Mouse (Mus musculus) liver, adult (tissue): ENCODE measurements at regions not wholly inside any gene's neighbourhood (a gene's known extent, or its start where the extent isn't known, plus 50 kb on each side); places are given as distances from the start of the nearest gene placed in this dataset.

ENCODE experiments used
- GATA4 ChIP-seq: IDR thresholded peaks from 2 replicates; pipeline ENCODE4 v1.6.1; 2014; ENCODE audit warnings: mild to moderate bottlenecking, low read length; ENCODE audit not compliant: insufficient replicate concordance

GRCm38 (mm10) chr4:10550711-10551305, 323.5 kb upstream of the 2610301B20Rik start:
- no peak for TF ChIP-seq GATA4

GRCm38 (mm10) chr4:10553724-10554123, 320.6 kb upstream of the 2610301B20Rik start:
- TF ChIP-seq GATA4: no peak

GRCm38 (mm10) chr4:10560078-10560477, 314.2 kb upstream of the 2610301B20Rik start:
- no peak for TF ChIP-seq GATA4

- TF ChIP-seq GATA4: no peak
Measured at GRCm38 (mm10) chr4:10604513-10604912, 269.8 kb upstream of the 2610301B20Rik start.

GRCm38 (mm10) chr4:10607855-10608576, 266.3 kb upstream of the 2610301B20Rik start:
- no peak for TF ChIP-seq GATA4

- no peak for TF ChIP-seq GATA4
Measured at GRCm38 (mm10) chr4:10610784-10611183, 263.5 kb upstream of the 2610301B20Rik start.
